Mouse (Mus musculus) heart, embryonic 15.5 days (tissue): ENCODE measurements around the gene Dnaic2. TPM values are rescaled to one million over a fixed set of nuclear protein-coding genes. Genes with fewer than 3 reads are reported as not detected.

Experiments used
- ATAC-seq: fragments of 200-750 bp; cut with Nextera tagmentation; replicated peaks from 2 replicates; pipeline ENCODE4 v1.8.0; 2017; ENCODE audit warnings: low read depth, moderate TSS enrichment; ENCODE audit not compliant: insufficient number of reproducible peaks, insufficient read depth, low FRiP score
- H3K27ac ChIP-seq: fragments of 300-500 bp; sonication (generic); 2 replicates; pipeline ENCODE4 v1.5.1; 2015; ENCODE audit warnings: mild to moderate bottlenecking, inconsistent platforms
- H3K27me3 ChIP-seq: fragments of 300-500 bp; sonication (generic); 2 replicates; pipeline ENCODE4 v1.6.1; 2015; ENCODE audit warnings: inconsistent platforms
- H3K36me3 ChIP-seq: fragments of 300-500 bp; sonication (generic); 2 replicates; pipeline ENCODE4 v1.6.1; 2015; ENCODE audit warnings: mild to moderate bottlenecking, inconsistent platforms
- H3K4me1 ChIP-seq: fragments of 300-500 bp; sonication (generic); replicated peaks from 2 replicates; pipeline ENCODE4 v1.6.1; 2015; ENCODE audit warnings: inconsistent platforms
- H3K4me2 ChIP-seq: fragments of 300-500 bp; sonication (generic); 2 replicates; pipeline ENCODE4 v1.6.1; 2015; ENCODE audit warnings: inconsistent platforms, mild to moderate bottlenecking, moderate library complexity
- H3K4me3 ChIP-seq: fragments of 300-500 bp; sonication (generic); 2 replicates; pipeline ENCODE4 v1.5.1; 2015; ENCODE audit warnings: mild to moderate bottlenecking, inconsistent platforms
- H3K9ac ChIP-seq: fragments of 300-500 bp; sonication (generic); 2 replicates; pipeline ENCODE4 v1.6.1; 2015; ENCODE audit warnings: mild to moderate bottlenecking, inconsistent platforms
- H3K9me3 ChIP-seq: fragments of 300-500 bp; sonication (generic); replicated peaks from 2 replicates; pipeline ENCODE4 v1.6.1; 2016; ENCODE audit warnings: inconsistent platforms
- WGBS: fragments of 180-500 bp; shearing (Covaris S2); methylation state at CpG from one replicate; pipeline ENCODE4 v1.1.7; 2015; ENCODE audit warnings: mixed read lengths; 5-methylcytosine and 5-hydroxymethylcytosine counted together
- polyA plus RNA-seq: library from polyadenylated mRNA; unstranded; fragments of >200 nt; fragmentation: Nextera tagmentation; extraction: Ambion mirVana; gene quantifications from 2 replicates; pipeline ENCODE4 v1.2.1, GENCODE M21; 2015

The Dnaic2 gene
- polyA plus RNA-seq, 1 experiment from 2014 or later = 0.64 TPM

- 60% methylated on average over 15 of the region's 15 CpGs for WGBS
- Histone ChIP-seq H3K9ac (no peak overlapping the region), H3K27me3 (0 out of 2 replicates have a peak, but pooled peaks cover 3% of the 10 kb centered on the region), H3K4me3 (no peak overlapping the region), H3K36me3 (no peaks in the 10 kb centered on the region), H3K4me1 (no peaks in the 10 kb centered on the region; the same call in 1 of the 2 replicates), H3K9me3 (no peaks in the 10 kb centered on the region), H3K27ac (no peak overlapping the region), H3K4me2 (no peak overlapping the region)
- no peak for ATAC-seq
These were observed 75.5 kb downstream of the Dnaic2 start for GRCm38 (mm10) chr11:114802540-114803267.

DNA sequence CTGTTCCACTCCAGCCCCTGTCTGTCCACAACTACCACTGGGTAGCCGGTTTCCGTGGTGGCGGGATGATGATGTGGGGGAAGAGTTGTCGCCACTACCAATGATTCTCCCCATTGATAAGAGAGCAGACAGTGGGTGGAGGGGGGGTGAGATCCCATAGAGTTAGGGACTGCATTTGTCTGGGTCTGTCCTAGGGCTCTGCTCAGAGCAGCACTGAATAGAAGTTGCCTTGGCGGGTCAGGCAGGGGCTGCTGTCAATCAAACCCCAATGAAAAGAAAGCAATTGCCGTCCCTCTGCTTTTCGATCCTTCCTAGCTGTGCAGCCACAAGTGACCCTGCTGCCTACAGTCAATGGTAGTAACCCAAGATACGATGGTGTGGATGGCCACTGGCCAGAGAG lies 76.8 kb downstream of the Dnaic2 start:
- Histone ChIP-seq H3K4me1 (no peaks in the 10 kb centered on the region; the same call in 1 of the 2 replicates), H3K4me3 (no peak overlapping the region), H3K27me3 (0 out of 2 replicates have a peak, but pooled peaks cover 3% of the 10 kb centered on the region), H3K9me3 (no peaks in the 10 kb centered on the region), H3K27ac (no peak overlapping the region), H3K4me2 (no peak overlapping the region), H3K36me3 (no peaks in the 10 kb centered on the region), H3K9ac (no peak overlapping the region)
- ATAC-seq = no peak
- 46% methylated on average over 8 of the region's 8 CpGs for WGBS

- Histone ChIP-seq H3K4me2 (no peak overlapping the region), H3K27me3 (0 out of 2 replicates have a peak, but pooled peaks cover under 1% of the 10 kb centered on the region), H3K27ac (no peak overlapping the region), H3K9ac (no peak overlapping the region), H3K9me3 (no peaks in the 10 kb centered on the region), H3K4me3 (no peak overlapping the region), H3K36me3 (no peaks in the 10 kb centered on the region), H3K4me1 (no peaks in the 10 kb centered on the region; the same call in 1 of the 2 replicates)
- WGBS = 72% methylated on average over 2 of the region's 2 CpGs
- ATAC-seq = no peak
These were observed 79.8 kb downstream of the Dnaic2 start for GRCm38 (mm10) chr11:114807025-114807424.

Other genes starting within 250 kb of the Dnaic2 start
- 553 and 775 TPM in 2 replicates for gene Rpl38, start 58.9 kb upstream of the Dnaic2 start, polyA plus RNA-seq
- 9.3 and 11.6 TPM in 2 replicates for gene Ttyh2, start 52.0 kb upstream of the Dnaic2 start, polyA plus RNA-seq
- 0.16 and 0.33 TPM in 2 replicates for gene Kif19a, start 38.0 kb downstream of the Dnaic2 start, polyA plus RNA-seq
- 0.08 and 0.46 TPM in 2 replicates for gene Btbd17, start 68.5 kb downstream of the Dnaic2 start, polyA plus RNA-seq
- gene Gpr142, start 71.5 kb downstream of the Dnaic2 start, polyA plus RNA-seq = not detected in 2 replicates
- 12.4 and 19.8 TPM in 2 replicates for gene Gprc5c, start 123.7 kb downstream of the Dnaic2 start, polyA plus RNA-seq
- 0.82 and 2.2 TPM in 2 replicates for gene Cd300a, start 162.6 kb downstream of the Dnaic2 start, polyA plus RNA-seq
- 0.34 and 0.72 TPM in 2 replicates for gene Cd300lb, start 207.0 kb downstream of the Dnaic2 start, polyA plus RNA-seq
- not detected in 2 replicates for gene Cd300c, start 241.7 kb downstream of the Dnaic2 start, polyA plus RNA-seq